Mouse (Mus musculus) cerebellum, adult 8-10 months (tissue): ENCODE measurements around the gene Gm49355.
A peak's percentile ranks its signal among the peaks of the same experiment; 100 is the strongest.
"Not testable (repeated sequence)": the region's sequence is repeated elsewhere in the genome, so short reads cannot be mapped to it uniquely, and the experiment has no call there.

Experiments used
- DNase-seq: peaks from one replicate; pipeline ENCODE4 v3.0.0; 2022

Gene Gm49355

DNA sequence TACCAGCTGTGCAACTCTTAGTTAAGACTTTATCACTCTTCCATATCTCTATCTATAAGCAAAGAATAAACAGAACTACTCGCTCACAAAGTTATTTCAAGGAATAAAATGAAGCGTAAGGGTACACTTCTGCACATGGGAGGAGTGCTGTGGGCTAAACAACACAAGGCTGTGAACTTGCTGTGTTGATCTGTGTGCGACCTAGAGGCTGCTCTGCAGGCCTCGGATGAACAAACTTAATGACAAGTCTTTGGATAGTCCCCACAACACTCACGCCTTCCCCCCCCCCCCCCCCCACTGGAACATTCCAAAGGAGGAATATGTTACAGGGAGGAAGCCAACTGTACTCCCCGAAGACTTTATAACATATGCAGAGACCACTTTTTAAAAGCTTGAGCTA is at the start of gene Gm49355:
Gene Gm49355 (plus strand): TSS at position 336 of the 400 bp plus-strand sequence.
- DNase-seq = no peak

DNA sequence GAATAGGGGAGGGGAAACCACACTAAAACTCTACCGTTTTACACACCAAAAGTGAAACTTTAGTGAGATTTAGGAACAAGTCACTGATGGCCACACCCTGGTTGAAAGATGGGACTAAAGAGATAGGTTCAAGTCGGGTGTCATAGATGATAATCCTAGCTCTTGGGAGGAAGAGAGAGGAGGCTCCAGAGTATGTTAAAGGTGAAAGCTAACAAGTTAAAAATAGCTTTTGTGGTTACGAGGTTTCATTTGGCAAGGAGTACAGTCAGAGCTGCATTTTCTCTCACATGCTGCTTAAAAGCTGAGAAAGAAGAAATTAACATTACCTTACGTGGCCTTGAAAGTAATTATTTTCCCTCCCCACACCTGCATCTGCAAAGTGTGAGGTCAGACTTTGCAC is 40.0 kb upstream of the Gm49355 start:
- no peak for DNase-seq

DNA sequence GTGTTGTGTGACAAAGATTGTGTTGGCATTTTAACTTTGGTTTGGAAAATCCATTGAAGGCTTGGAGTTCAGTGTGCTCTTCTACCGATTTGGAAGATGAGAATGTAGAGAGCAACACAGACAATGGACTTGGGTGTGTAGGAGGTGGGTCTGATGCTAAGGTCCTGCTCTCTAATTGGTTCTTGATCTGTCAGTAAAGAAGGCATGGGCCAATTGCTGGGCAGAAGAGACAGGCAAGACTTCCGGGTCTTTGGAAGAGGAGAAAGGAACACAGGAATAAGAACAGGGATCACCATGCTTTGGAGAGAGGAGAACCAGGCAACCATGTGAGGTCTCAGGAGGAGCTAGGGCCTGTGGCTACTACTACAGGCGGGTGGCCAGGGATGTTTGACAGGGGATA is 7.7 kb upstream of the Gm49355 start:
- DNase-seq = no peak

DNA sequence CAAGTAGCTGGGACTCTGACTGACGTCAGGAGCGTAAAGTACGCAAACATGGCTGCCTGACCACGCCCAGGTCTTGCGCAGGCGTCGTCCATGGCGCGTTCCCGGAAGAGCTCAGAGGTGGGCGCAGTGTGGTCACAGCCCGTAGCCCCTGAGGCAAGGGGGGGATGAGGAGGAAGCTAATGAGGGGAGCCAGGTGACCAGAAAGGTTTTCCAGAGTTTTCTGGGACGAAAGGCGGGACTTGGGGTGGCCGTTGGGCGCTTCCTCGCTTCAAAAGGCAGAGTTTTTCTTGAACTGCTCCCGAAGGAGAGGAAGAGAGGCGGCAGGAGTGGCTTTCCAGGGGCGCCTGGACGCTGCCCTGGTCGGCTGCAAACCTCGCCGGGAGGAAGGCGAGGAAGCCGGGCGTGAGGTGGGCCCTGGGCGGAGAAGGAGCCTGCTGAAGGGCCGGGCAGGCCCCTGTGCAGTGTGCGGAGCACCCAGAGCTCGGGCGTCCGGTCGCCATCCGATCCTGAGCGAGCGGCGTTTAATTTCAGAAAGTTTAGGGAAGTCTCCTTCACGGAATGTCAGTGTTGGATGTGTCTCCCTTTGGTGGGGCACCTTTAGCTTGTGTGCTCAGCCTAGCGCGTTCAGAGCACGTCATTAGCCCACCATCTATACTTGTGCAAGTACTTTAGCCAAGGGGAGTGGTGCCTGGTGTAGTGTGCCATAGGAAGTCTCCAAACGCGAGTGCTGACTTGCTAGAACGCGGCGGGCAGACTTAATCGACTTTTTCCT is 551 bp downstream of the Gm49355 start, which contains the start of gene 3830406C13Rik:
Gene 3830406C13Rik (plus strand): TSS at position 33 of the 772 bp plus-strand sequence.
- DNase-seq = peak; percentile 81

DNA sequence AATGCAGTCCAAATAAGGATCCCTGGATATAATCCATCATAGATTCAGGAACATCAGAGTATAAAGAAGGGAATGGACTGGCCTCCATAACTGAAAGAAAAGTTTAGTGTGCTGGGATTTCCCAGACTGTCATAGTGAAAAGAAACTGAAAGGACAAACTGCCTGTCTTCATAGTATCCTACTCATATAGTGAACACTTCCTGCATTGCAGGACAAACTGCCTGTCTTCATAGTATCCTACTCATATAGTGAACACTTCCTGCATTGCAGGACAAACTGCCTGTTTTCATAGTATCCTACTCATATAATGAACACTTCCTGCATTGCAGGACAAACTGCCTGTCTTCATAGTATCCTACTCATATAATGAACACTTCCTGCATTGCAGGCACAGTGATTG is 6.0 kb downstream of the Gm49355 start:
- not testable (repeated sequence) for DNase-seq

DNA sequence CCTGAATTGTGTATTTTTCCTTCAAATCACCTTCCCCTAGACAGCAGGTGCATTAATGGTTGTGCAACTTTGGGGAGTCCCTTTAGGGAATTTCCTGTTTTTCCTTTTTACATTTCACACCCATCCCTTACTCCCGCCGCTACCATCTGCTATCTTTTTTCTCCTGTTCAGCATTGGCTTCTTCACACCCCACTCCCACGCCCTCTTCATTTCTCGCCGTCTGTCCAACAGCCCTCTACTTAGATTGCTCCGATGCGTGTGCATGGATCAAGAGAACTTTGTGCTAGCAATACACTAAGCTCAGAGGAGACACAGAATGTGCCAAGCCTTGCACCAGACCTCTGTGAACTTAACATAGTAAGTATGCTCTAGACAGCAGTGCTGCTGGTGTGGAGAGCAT is 12.6 kb downstream of the Gm49355 start:
- DNase-seq = peak; percentile 8

DNA sequence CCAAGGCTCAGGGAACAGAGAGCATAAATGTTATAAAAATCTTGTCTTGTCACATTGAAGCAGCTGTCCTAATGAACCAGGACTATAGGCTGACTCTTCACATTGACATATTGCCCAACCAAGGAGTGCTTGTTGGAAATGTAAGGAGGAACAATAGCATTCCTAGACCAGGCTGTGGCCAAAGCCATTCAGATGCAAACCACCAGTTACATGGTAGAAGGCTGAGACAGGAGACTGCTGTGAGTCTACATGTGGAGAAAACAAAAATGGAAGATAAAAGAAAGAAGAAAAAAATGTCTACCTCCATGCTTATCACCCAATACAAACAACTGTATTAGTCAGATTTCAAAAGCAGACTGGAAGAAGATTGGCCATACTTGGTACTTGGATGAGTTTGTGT is 15.4 kb downstream of the Gm49355 start:
- DNase-seq = no peak

DNA sequence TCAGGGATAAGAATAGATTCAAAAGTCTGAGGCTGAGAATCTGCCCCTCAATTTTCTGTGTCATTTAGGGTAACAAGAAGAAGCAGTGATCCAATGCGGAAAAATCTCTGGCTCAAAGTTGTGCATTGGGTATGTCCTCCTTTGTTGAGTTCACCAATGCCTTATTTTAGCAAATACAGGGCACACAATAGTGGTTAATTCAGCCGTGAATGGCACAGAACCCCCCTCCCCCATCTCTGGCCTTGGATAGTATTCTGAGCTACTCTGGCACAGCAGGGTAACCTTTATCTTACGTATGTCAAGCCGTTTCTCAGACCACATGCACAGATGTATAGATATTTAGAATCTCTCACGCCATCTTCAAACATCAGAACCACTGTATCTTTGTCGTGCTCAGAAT is 15.9 kb downstream of the Gm49355 start:
- DNase-seq = no peak

DNA sequence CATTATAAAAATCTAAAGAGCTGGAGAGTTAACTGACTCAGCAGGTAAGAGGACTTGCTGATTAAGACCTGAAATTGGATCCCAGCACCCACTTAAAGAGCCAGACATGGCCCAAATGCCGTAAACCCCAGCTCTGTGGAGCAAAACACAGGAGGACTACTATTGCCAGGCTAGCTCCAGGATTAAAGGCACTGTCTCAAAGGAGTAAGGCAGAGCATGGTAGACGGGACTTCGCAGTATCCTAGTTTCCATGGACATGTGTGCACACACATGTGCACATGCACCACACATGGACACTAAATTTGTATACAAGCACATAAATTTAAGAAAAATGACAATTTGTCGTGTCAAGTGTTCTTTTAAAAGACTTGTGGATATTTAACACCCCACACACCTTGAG is 16.5 kb downstream of the Gm49355 start:
- DNase-seq = no peak

DNA sequence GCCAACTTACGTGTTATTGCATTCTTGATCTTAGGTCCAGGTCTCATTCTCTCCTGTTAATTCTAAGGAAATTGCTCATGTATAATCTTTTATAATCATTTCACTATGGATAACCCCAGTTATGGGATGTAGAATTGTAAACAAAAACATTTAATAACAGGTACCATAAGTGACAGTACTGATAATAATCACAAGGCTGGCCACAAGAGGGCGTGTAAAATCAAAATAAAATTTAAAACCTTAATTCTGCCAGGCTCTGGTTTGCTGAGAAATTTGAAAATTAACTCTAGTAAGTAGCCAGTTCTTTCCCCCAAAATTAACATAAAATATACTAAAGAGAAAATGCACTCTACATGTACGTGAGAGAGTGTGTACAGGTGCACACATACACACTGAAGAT is 16.9 kb downstream of the Gm49355 start:
- peak; percentile 14 for DNase-seq

DNA sequence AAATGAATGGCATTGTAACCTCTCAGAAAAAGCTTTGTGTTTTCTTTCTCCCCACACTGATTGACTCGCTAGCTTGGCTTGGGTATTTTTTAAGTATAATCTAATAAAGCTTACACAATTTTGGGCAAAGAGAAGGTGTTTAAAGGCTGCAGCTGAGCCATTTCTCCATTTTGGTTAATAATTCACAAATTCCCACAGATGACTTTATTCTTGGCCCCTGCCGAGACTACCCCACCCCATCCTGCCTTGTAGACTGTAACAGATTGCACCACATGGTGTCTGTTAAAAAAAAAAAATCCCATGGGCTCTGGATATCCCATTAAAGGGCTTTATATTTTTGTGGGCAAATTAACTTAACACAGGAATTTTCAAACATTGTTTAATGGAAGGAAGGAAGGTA is 19.3 kb downstream of the Gm49355 start:
- no peak for DNase-seq

DNA sequence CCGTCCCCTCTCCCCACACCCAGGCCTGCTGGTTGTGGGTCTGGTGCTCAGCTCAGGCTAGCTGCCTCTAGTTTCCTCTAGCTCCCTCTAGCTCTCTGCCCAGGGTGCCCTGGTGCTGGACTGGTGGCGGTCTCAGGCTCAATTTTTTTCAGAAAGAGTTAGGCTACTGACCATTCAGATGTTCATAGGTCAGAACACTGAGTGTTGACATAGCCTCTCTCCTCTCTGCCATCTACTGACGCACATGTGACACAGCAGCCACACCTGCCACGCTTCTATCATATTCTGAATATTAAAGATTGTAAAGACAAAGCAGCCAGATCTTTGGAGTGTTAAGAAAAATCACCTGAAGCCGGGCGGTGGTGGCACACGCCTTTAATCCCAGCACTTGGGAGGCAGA is 49.8 kb downstream of the Gm49355 start:
- DNase-seq = no peak

DNA sequence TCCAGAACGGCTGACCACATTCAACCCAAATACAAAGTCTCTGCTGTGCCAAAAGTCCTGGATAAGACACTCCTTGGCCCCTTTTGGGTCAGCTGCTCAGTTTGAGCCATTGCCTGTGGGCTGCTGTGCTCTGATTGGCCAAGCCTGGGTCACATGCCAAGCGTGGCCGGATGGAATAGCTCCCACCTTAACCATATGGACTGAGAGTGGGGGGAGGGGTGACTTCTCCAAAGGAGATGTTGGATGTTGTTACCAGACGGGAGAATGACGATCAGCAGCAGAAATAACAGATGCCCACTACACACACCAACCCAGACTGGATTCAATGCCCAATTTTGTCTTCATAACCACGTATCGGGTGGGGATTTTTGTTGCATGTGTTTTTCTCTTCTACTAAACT is 51.1 kb downstream of the Gm49355 start:
- no peak for DNase-seq

DNA sequence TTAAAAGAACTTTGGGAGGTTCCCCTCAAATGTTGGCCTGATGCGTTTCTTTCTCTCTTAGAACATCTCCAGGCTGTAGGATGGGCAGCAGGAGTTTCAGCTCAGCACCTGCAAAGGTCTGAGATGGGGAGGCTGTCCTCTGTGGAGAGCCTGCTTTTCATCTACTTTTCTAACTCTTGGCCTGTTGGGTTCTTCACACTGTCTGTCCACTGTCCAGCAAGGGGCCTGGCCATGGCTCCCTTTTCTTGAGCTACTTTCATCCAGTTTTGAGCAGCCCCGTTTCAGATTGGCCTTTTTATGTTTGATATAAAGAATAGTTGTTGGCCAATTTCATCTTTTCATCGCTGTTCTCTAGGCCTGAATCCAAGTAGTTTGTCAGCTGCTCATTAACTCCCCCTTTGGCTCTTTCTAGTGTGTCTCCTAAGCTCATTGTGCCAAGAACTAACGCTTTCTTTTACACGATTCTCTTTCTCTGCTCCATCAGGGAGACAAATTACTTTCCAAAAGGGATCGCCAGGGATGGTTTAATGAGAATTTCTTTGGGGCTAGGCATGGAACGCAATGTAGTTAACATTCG is 53.7 kb downstream of the Gm49355 start:
- no peak for DNase-seq

DNA sequence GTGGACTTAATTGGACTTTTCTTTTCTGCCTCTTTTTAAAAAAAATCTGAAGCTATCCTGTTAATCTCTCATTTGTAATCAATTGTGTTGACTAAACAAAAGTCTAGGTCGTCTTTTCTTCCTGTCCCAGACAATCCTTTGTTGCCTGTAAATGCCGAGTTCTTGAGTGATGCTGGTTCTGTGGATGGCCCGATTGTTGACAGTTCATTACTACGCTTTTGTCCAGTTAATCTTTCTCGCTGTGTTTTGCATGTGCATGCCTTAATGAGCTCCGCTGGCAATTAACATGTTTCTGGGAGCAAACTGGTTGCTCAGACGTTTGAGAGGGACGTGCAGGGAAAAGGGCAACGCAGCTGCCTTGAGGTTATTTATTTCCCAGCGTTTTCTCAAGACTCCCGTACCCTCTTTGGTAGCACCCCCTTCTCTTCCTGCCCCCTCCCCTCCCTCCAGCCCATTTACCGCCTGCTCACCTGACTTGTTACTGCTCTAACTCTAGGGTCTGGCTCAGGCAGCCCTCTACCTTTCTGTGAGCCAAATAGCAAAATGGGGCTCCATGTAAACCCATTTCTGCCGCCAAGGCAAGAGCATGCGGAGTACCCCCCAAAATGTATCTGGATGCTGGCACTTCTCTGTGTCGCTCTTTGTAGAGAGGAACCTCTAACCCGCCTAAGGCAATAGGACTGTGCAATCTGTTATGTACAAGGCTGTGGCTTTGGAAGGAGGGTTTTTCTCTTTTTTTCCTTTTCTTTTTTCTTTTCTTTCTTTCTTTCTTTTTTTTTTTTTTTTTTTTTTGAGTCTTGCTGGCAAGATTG is 54.4 kb downstream of the Gm49355 start:
- no peak for DNase-seq

DNA sequence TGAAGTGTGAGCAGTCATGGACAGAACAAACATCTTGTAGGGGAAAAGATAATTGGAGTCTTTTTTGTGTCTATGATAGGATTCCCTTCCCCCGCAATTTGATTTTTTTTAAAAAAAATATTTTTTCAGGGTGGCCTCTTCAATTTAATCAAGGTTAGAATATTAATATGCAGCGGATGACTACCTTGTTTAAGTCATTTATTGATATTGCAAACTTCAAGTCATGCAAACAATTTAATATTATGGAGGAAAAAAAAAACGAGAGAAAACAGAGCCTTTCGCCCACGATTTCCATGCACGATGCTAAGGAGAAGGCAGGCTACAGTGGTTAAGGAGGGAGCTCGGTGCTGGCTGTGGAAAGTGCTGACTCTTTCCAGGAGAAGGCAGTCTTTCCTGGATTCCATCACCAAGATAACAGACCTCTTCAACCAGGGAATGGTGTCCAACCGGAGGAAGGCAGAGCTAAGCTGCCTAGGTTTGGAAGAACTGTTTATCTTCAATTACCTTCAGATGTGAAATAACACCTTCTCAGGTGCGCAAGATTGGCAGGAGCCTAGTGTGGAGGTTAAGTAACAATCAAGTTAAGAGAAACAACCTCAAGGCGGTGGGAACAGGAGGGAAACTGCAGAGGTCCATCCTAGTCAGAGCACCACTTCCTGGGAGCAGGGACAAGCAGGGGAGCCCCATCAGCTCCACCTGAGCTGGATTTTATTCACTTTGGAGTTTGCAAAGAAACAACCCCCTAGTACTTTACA is 55.2 kb downstream of the Gm49355 start:
- DNase-seq = no peak

DNA sequence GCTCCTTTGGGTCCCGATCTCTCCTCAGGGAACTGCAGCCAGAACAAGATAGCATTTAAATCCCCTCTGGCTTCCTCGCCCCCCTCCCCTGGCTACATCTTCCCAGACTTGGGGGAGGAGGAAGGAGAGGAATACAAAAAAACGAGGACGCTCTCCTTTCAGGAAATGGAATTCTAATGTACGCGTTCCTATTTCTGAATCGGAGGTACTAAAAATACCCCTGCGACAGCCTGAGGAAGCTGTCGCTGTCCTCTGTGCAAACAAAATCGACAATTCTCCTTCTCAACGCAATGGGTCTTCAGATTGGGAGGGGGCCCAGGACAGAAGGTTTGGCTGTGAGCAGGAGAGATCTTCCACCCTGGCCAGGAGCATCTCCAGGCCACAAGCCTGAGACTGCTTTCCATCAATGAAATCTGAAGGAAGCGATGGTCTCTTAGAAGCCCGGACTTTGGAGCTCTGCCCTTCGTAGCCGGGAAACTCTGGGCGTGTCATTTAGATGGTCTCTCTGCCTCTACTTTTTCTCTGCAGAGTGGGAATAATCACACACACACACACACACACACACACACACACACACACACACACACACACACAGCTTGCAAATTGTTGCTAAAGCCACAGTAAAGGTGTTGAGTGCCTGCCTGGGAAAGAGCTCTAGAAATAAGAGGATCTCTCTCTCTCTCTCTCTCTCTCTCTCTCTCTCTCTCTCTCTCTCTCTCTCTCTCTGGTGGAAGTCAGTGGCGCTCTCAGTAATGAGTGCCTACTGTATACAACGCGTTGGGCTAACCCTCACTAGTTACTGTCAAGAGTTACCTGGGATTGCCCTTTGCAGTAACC is 56.7 kb downstream of the Gm49355 start:
- no peak for DNase-seq

DNA sequence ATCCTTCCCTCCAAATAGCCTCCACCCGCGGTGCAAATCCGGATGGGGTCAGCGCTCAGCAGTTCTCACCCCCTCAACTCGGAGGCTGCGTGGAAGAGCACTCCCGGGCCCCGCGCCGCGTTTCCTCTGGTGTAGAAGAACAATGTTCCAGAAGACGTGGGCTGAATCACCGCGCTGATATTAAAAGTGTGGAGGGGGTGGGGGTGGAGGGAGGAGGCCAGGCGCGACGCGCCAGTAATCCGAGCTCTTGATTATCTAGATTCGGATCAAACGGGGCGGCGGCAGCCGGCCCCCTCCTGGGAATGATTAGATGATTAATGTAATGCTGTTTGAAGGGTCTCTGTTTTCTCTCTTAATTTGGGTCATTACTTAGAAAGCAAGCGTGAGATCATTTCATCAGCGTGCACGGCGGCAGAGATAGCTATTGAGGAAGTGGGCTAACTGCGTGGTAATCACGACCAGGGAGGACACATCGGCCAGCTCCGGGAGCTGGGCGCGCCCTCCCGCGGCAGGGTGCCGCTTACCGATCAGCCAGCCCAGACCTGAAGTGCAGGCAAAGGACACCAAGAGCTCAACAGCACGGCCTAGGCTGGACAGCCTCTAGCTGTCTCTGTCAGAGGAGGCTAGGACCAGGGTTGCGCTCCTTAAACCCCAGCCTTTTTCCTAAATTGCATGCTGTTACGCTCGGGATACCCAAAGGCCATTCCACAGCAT is 57.5 kb downstream of the Gm49355 start:
- DNase-seq = no peak

DNA sequence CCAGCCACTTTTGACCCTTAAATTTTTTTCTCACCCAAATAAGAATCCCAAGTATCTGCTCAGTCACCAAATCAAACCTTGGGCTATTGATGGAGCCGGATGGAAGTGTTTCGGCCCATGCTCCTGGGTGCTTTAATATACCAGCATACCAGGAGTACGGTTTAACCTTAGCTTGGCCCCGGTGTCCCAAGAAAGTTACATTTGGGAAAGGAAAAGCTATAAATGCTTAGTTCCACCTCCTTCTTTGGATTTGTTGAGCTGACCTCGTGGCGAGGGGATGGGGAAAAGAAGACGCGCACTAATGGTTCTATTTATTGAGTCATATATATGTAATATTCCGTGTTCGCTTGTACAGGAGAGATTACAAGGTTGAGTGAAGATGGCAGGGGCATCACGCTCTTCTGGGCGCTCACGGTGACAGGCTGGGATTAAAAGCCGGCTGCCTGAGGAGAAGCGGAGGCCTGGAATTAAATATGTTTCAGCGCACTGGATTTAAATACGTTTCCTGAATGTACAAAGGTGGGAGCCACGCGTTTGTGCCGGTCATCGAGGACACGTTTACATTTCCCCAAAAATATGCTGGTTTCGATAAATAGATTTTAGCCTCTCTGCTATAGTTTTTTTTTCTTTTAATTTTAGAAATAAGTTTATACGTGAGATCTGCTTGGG is 58.1 kb downstream of the Gm49355 start:
- no peak for DNase-seq

DNA sequence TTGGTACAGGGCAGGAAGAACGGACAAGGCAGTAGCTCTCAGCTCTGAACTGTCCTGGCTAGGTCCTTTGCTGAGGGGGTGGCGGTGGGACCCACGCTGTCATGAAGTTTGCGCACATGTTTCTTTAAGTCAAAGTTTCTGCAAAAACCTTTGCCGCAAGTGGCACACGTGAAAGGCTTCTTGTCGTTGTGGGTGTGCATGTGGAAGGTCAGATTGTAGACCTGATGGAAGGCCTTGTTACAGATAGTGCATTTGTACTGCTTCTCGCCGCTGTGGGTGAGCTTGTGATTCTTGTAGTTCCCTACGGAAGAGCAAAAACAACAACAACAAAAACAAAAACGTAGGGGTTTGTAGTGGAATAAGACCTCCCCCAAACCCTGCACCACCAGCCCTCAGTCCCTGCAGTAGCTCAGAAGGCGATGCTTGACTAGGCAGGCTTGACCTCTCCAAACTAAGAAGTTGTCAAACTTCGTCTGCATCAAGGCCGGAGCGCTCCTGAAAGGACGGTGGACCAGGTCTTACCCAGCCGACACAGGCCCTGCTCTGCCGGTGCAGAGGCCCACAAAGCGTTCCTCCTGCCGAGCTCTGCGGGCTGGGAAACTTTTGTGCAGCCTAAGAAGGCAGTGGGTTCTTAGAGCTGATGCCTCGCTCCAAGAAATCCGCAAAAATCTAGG is 58.8 kb downstream of the Gm49355 start:
- DNase-seq = no peak
